Comparison of ENCODE assay signal across 24 mouse cellular contexts in the genomic region with DNA sequence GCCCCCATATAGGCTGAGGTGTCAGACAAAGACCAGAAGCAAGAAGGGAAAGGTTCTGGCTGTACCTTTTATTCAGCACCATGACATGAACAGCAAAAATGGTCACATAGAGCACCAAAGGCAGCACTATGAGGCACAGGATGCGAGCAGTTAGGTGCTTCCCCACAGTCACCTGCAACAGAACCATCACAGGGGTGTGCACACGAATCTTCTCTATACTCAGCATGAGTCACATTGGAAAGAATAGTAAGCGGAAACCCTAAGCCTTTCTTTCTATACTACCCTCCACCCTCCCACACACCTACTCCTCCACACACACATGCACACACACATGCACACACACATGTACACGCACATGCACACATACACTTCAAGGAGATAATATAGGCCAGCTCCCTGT. TPM values are rescaled to one million over a fixed set of nuclear protein-coding genes. Genes with fewer than 3 reads are reported as not detected.
A peak's percentile ranks its signal among the peaks of the same experiment; 100 is the strongest.
DNase-seq lines count a peak whose midpoint lies in the region; TF ChIP-seq lines count a peak whose summit lies in the region.
"Had no signal": no experiment of that assay in that cellular context is flagged by ENCODE, and none has a peak within 500 bp of the region (broad histone marks: within the 10 kb centered on the region; RNA-seq: fewer than 3 reads in every experiment).

No protein-coding gene starts in this region.

- TF ChIP-seq CTCF in CH12.LX (conservative IDR thresholded peaks at IDR 0.05 in 1 of 2, IDR thresholded peaks at IDR 0.05 in 1 of 2; ENCODE audit: low read depth in 2 of 2, low read length in 2 of 2): no peak

- no peaks in the 10 kb centered on the region for H3K9me3 ChIP-seq in CH12.LX (replicated peaks; ENCODE audit: low read length)
- H3K9me3 ChIP-seq: embryonic facial prominence, embryonic 10.5 days; embryonic facial prominence, embryonic 12.5 days; forebrain, embryonic 13.5 days; forebrain, embryonic 15.5 days had no signal

- H3K36me3 ChIP-seq in CH12.LX (replicated peaks in 1 of 2; ENCODE audit: control insufficient read depth in 1 of 2, insufficient read depth in 1 of 2, low read length in 1 of 2): peaks cover 10 to 72% of the 10 kb centered on the region in 2 experiments

- no peak overlapping the region for H3K4me2 ChIP-seq in CH12.LX (ENCODE audit: insufficient read depth, low read depth, poor library complexity, severe bottlenecking)
- H3K4me2 ChIP-seq: embryonic facial prominence, embryonic 12.5 days; forebrain, embryonic 13.5 days; forebrain, embryonic 15.5 days had no signal

- in situ Hi-C loops in CH12.LX (cut with MboI; ENCODE audit: low pct_ligation_motif_present, low pct_unique_long_range_greater_than_20kb, low sequenced_read_pairs): no loop called here

- no peak for TF ChIP-seq EP300 in CH12.LX (IDR thresholded peaks at IDR 0.05; ENCODE audit: low read length)

- no peaks in the 10 kb centered on the region for H3K79me2 ChIP-seq in CH12.LX (replicated peaks; ENCODE audit: control insufficient read depth, extremely low read depth, insufficient read depth, poor library complexity, severe bottlenecking)

- dilution Hi-C loops in CH12.LX (cut with MboI; ENCODE audit: extremely low pct_ligation_motif_present, extremely low pct_unique_long_range_greater_than_20kb, low sequenced_read_pairs): no loop called here

- no peaks in the 10 kb centered on the region for H3K27me3 ChIP-seq in CH12.LX (replicated peaks)
- H3K27me3 ChIP-seq: embryonic facial prominence, embryonic 12.5 days; forebrain, embryonic 13.5 days; forebrain, embryonic 15.5 days had no signal

- peak; percentile 63 for DNase-seq in CD4-positive, CD25-positive, alpha-beta regulatory T cell, adult 2 months (ENCODE audit: low read depth, low spot score)
- DNase-seq in CH12.LX (ENCODE audit: extremely low read depth): peak; percentile 24
- DNase-seq in induced T-regulatory cell, adult 2 months (ENCODE audit: low read depth): peak; percentile 56
- DNase-seq in naive thymus-derived CD4-positive, alpha-beta T cell, adult 2 months (ENCODE audit: low read depth): peak; percentile 10
- DNase-seq in embryo, embryonic 9.5 days (ENCODE audit: extremely low spot score): no peak
- DNase-seq in ovary, postnatal 10 days (ENCODE audit: low spot score): no peak
- DNase-seq in kidney, postnatal 14 days: no peak
- DNase-seq in lung, postnatal 10 days: no peak
- DNase-seq: adrenal gland, adult 8-10 months; adrenal gland, postnatal 14 days; adrenal gland, postnatal 36 days; cerebellum, adult 11-12 months; cerebellum, adult 2 months; cerebellum, adult 9-10 months; cerebellum, postnatal 14 days; cerebellum, postnatal 36 days; embryo, embryonic 11 days; forebrain, postnatal 0 days had no signal

- H3K27ac ChIP-seq in CH12.LX (ENCODE audit: insufficient read depth, low read depth): no peak overlapping the region
- H3K27ac ChIP-seq: embryonic facial prominence, embryonic 10.5 days; embryonic facial prominence, embryonic 12.5 days; forebrain, embryonic 13.5 days; forebrain, embryonic 15.5 days had no signal

- no peak overlapping the region for H3K4me3 ChIP-seq in CH12.LX (replicated peaks in 1 of 3; ENCODE audit: low read depth in 2 of 3, low read length in 2 of 3, poor library complexity in 1 of 3)
- H3K4me3 ChIP-seq: embryonic facial prominence, embryonic 10.5 days; embryonic facial prominence, embryonic 12.5 days; forebrain, embryonic 13.5 days; forebrain, embryonic 15.5 days had no signal

- TF ChIP-seq RAD21 in CH12.LX (IDR thresholded peaks at IDR 0.05; ENCODE audit: low read depth, low read length): no peak

- H3K9ac ChIP-seq in CH12.LX (ENCODE audit: insufficient read depth, low read depth): no peak overlapping the region
- H3K9ac ChIP-seq: embryonic facial prominence, embryonic 12.5 days; forebrain, embryonic 13.5 days; forebrain, embryonic 15.5 days; forebrain, postnatal 0 days had no signal

- peaks cover 0 to 11% of the 10 kb centered on the region in 2 experiments; a peak in 2 of 4 replicates for H3K4me1 ChIP-seq in CH12.LX (ENCODE audit: control insufficient read depth in 1 of 2, insufficient read depth in 2 of 2)
- H3K4me1 ChIP-seq: embryonic facial prominence, embryonic 10.5 days; embryonic facial prominence, embryonic 12.5 days; forebrain, embryonic 15.5 days had no signal

- TF ChIP-seq POLR2A in CH12.LX (IDR thresholded peaks at IDR 0.05; ENCODE audit: low read depth, low read length): no peak

TF ChIP-seq in CH12.LX, 34 proteins besides CTCF, POLR2A, EP300 and RAD21:
- TF ChIP-seq ELF1 (IDR thresholded peaks at IDR 0.05; ENCODE audit: low read depth, low read length): no peak
- 0 out of 2 replicates have a peak, but pooled peaks have one; percentile 16 for TF ChIP-seq BHLHE40 (IDR thresholded peaks at IDR 0.05; ENCODE audit: low read depth, low read length)

RNA-seq across cellular contexts. Expression of gene Gstz1, which starts 16.7 kb away (rescaled TPM):
- total RNA-seq in CH12.LX (2012; rRNA removed) (16.7 and 22.3 TPM in 2 replicates), CH12.LX (2014; rRNA removed) (26.8 and 27.5 TPM in 2 replicates)
- 19.7 and 20.5 TPM in 2 replicates for polyA plus RNA-seq in CH12.LX (2012; ENCODE audit: insufficient read length, low read depth)

RNA-seq across cellular contexts. Expression of gene Pomt2, which starts 17.5 kb away (rescaled TPM):
- 12.4 and 12.8 TPM in 2 replicates for total RNA-seq in CH12.LX (2012; rRNA removed)
- 11.7 and 12.0 TPM in 2 replicates for total RNA-seq in CH12.LX (2014; rRNA removed)
- 10.5 and 11.6 TPM in 2 replicates for polyA plus RNA-seq in CH12.LX (2012; ENCODE audit: insufficient read length, low read depth)

RNA-seq across cellular contexts. Expression of gene Ngb, which starts 27.9 kb away (rescaled TPM):
- total RNA-seq in CH12.LX (2012; rRNA removed): 0.08 TPM in 1 of 2 replicates, not detected in the other
- 0.23 TPM in 1 of 2 replicates, not detected in the other for total RNA-seq in CH12.LX (2014; rRNA removed)
- 0.15 TPM in 1 of 2 replicates, not detected in the other for polyA plus RNA-seq in CH12.LX (2012; ENCODE audit: insufficient read length, low read depth)
- total RNA-seq: common myeloid progenitor, adult 5-6 weeks; MEL had no signal

Comparison
In these comparisons a context has a peak if more than half of its experiments do, and no peak if none do; other contexts are left out.
1. DNase-seq: peak in CD4-positive, CD25-positive, alpha-beta regulatory T cell, adult 2 months (single experiment), CH12.LX (single experiment), induced T-regulatory cell, adult 2 months (single experiment) and naive thymus-derived CD4-positive, alpha-beta T cell, adult 2 months (single experiment); none in embryo, embryonic 9.5 days (single experiment), ovary, postnatal 10 days (single experiment), kidney, postnatal 14 days (single experiment) and lung, postnatal 10 days (single experiment).